Mouse (Mus musculus) stomach, postnatal 0 days (tissue): Measurements from ENCODE around the gene Rai14.

Source experiments
- CTCF ChIP-seq: IDR thresholded peaks from 2 replicates; pipeline ENCODE4 v1.5.1; 2016; ENCODE audit warnings: antibody characterized with exemption, low read depth, mild to moderate bottlenecking, moderate library complexity
- EP300 ChIP-seq: optimal IDR thresholded peaks from 2 replicates; pipeline ENCODE3; 2016; ENCODE audit warnings: antibody characterized with exemption

- no peak for TF ChIP-seq CTCF
- no peak for TF ChIP-seq EP300
These were observed 152.1 kb downstream of the Rai14 start for GRCm38 (mm10) chr15:10562281-10562680.
